Mouse (Mus musculus) heart, embryonic 15.5 days (tissue): Measurements from ENCODE around the gene Agt. TPM values are rescaled to one million over a fixed set of nuclear protein-coding genes. Genes with fewer than 3 reads are reported as not detected.
A peak's percentile ranks its signal among the peaks of the same experiment; 100 is the strongest.

Experiments used
- ATAC-seq: fragments of 200-750 bp; cut with Nextera tagmentation; replicated peaks from 2 replicates; pipeline ENCODE4 v1.8.0; 2017; ENCODE audit warnings: low read depth, moderate TSS enrichment; ENCODE audit not compliant: insufficient number of reproducible peaks, insufficient read depth, low FRiP score
- H3K27ac ChIP-seq: fragments of 300-500 bp; sonication (generic); 2 replicates; pipeline ENCODE4 v1.5.1; 2015; ENCODE audit warnings: mild to moderate bottlenecking, inconsistent platforms
- H3K27me3 ChIP-seq: fragments of 300-500 bp; sonication (generic); 2 replicates; pipeline ENCODE4 v1.6.1; 2015; ENCODE audit warnings: inconsistent platforms
- H3K36me3 ChIP-seq: fragments of 300-500 bp; sonication (generic); 2 replicates; pipeline ENCODE4 v1.6.1; 2015; ENCODE audit warnings: mild to moderate bottlenecking, inconsistent platforms
- H3K4me1 ChIP-seq: fragments of 300-500 bp; sonication (generic); replicated peaks from 2 replicates; pipeline ENCODE4 v1.6.1; 2015; ENCODE audit warnings: inconsistent platforms
- H3K4me2 ChIP-seq: fragments of 300-500 bp; sonication (generic); 2 replicates; pipeline ENCODE4 v1.6.1; 2015; ENCODE audit warnings: inconsistent platforms, mild to moderate bottlenecking, moderate library complexity
- H3K4me3 ChIP-seq: fragments of 300-500 bp; sonication (generic); 2 replicates; pipeline ENCODE4 v1.5.1; 2015; ENCODE audit warnings: mild to moderate bottlenecking, inconsistent platforms
- H3K9ac ChIP-seq: fragments of 300-500 bp; sonication (generic); 2 replicates; pipeline ENCODE4 v1.6.1; 2015; ENCODE audit warnings: mild to moderate bottlenecking, inconsistent platforms
- H3K9me3 ChIP-seq: fragments of 300-500 bp; sonication (generic); replicated peaks from 2 replicates; pipeline ENCODE4 v1.6.1; 2016; ENCODE audit warnings: inconsistent platforms
- WGBS: fragments of 180-500 bp; shearing (Covaris S2); methylation state at CpG from one replicate; pipeline ENCODE4 v1.1.7; 2015; ENCODE audit warnings: mixed read lengths; 5-methylcytosine and 5-hydroxymethylcytosine counted together
- polyA plus RNA-seq: library from polyadenylated mRNA; unstranded; fragments of >200 nt; fragmentation: Nextera tagmentation; extraction: Ambion mirVana; gene quantifications from 2 replicates; pipeline ENCODE4 v1.2.1, GENCODE M21; 2015

Agt gene
- polyA plus RNA-seq, 1 experiment from 2014 or later: 1.3 TPM

GRCm38 (mm10) chr8:124551011-124551661 lies 18.4 kb downstream of the Agt start:
- ATAC-seq: no peak
- H3K9ac ChIP-seq: no peak overlapping the region
- no peaks in the 10 kb centered on the region for H3K9me3 ChIP-seq
- peaks cover 1% of the 10 kb centered on the region; the same call in 1 of the 2 replicates for H3K4me1 ChIP-seq
- 91% methylated on average over 15 of the region's 15 CpGs for WGBS
- H3K4me2 ChIP-seq: no peak overlapping the region
- H3K36me3 ChIP-seq: peaks cover 63% of the 10 kb centered on the region
- no peak overlapping the region for H3K27ac ChIP-seq
- no peaks in the 10 kb centered on the region for H3K27me3 ChIP-seq
- H3K4me3 ChIP-seq: no peak overlapping the region

- Histone ChIP-seq H3K9ac (no peak overlapping the region), H3K27ac (no peak overlapping the region), H3K4me2 (no peak overlapping the region), H3K4me1 (no peaks in the 10 kb centered on the region), H3K36me3 (peaks cover 93% of the 10 kb centered on the region), H3K27me3 (no peaks in the 10 kb centered on the region), H3K4me3 (no peak overlapping the region), H3K9me3 (no peaks in the 10 kb centered on the region)
- ATAC-seq: no peak
- WGBS: 48% methylated on average over 1 of the region's 1 CpGs
Measured at GRCm38 (mm10) chr8:124548187-124548586, 21.3 kb downstream of the Agt start.

GRCm38 (mm10) chr8:124547269-124547668 lies 22.2 kb downstream of the Agt start:
- Histone ChIP-seq H3K36me3 (peaks cover 97% of the 10 kb centered on the region), H3K9ac (no peak overlapping the region), H3K4me3 (no peak overlapping the region), H3K27me3 (no peaks in the 10 kb centered on the region), H3K4me1 (no peaks in the 10 kb centered on the region), H3K9me3 (no peaks in the 10 kb centered on the region), H3K27ac (no peak overlapping the region), H3K4me2 (no peak overlapping the region)
- no peak for ATAC-seq
- 48% methylated on average over 11 of the region's 11 CpGs for WGBS

GRCm38 (mm10) chr8:124546815-124547214 lies 22.7 kb downstream of the Agt start:
- ATAC-seq: no peak
- no peak overlapping the region for H3K4me3 ChIP-seq
- no peak overlapping the region for H3K27ac ChIP-seq
- no peaks in the 10 kb centered on the region for H3K9me3 ChIP-seq
- no peaks in the 10 kb centered on the region for H3K4me1 ChIP-seq
- H3K36me3 ChIP-seq: peaks cover 97% of the 10 kb centered on the region
- no peak overlapping the region for H3K9ac ChIP-seq
- no peaks in the 10 kb centered on the region for H3K27me3 ChIP-seq
- 68% methylated on average over 7 of the region's 7 CpGs for WGBS
- no peak overlapping the region for H3K4me2 ChIP-seq

- H3K27me3 ChIP-seq: no peaks in the 10 kb centered on the region
- H3K9me3 ChIP-seq: no peaks in the 10 kb centered on the region
- ATAC-seq: no peak
- WGBS: 80% methylated on average over 6 of the region's 6 CpGs
- no peak overlapping the region for H3K27ac ChIP-seq
- H3K4me3 ChIP-seq: no peak overlapping the region
- no peaks in the 10 kb centered on the region for H3K4me1 ChIP-seq
- H3K9ac ChIP-seq: no peak overlapping the region
- H3K36me3 ChIP-seq: peaks cover 97% of the 10 kb centered on the region
- H3K4me2 ChIP-seq: no peak overlapping the region
Measured at GRCm38 (mm10) chr8:124546371-124546770, 23.1 kb downstream of the Agt start.

- no peaks in the 10 kb centered on the region for H3K9me3 ChIP-seq
- H3K4me1 ChIP-seq: no peaks in the 10 kb centered on the region
- H3K36me3 ChIP-seq: peaks cover 95% of the 10 kb centered on the region
- no peak for ATAC-seq
- no peaks in the 10 kb centered on the region for H3K27me3 ChIP-seq
- no peak overlapping the region for H3K27ac ChIP-seq
- H3K9ac ChIP-seq: no peak overlapping the region
- H3K4me3 ChIP-seq: no peak overlapping the region
- 87% methylated on average over 5 of the region's 5 CpGs for WGBS
- no peak overlapping the region for H3K4me2 ChIP-seq
Measured at GRCm38 (mm10) chr8:124543272-124543671, 26.2 kb downstream of the Agt start.

- no peak overlapping the region for H3K4me2 ChIP-seq
- no peak overlapping the region for H3K4me3 ChIP-seq
- ATAC-seq: no peak
- H3K36me3 ChIP-seq: peaks cover 91% of the 10 kb centered on the region
- H3K27me3 ChIP-seq: no peaks in the 10 kb centered on the region
- WGBS: 93% methylated on average over 4 of the region's 4 CpGs
- no peaks in the 10 kb centered on the region for H3K9me3 ChIP-seq
- H3K27ac ChIP-seq: no peak overlapping the region
- H3K4me1 ChIP-seq: no peaks in the 10 kb centered on the region
- H3K9ac ChIP-seq: no peak overlapping the region
Measured at GRCm38 (mm10) chr8:124542001-124542400, 27.5 kb downstream of the Agt start.

GRCm38 (mm10) chr8:124540906-124541305 lies 28.6 kb downstream of the Agt start:
- ATAC-seq: no peak
- H3K4me2 ChIP-seq: no peak overlapping the region
- no peak overlapping the region for H3K9ac ChIP-seq
- H3K27ac ChIP-seq: no peak overlapping the region
- no peaks in the 10 kb centered on the region for H3K4me1 ChIP-seq
- peaks cover 84% of the 10 kb centered on the region for H3K36me3 ChIP-seq
- H3K9me3 ChIP-seq: no peaks in the 10 kb centered on the region
- no peak overlapping the region for H3K4me3 ChIP-seq
- H3K27me3 ChIP-seq: no peaks in the 10 kb centered on the region
- WGBS: 92% methylated on average over 12 of the region's 12 CpGs

- Histone ChIP-seq H3K27me3 (no peaks in the 10 kb centered on the region), H3K4me3 (no peak overlapping the region), H3K27ac (no peak overlapping the region), H3K9me3 (no peaks in the 10 kb centered on the region), H3K36me3 (peaks cover 74% of the 10 kb centered on the region), H3K4me2 (no peak overlapping the region), H3K4me1 (0 out of 2 replicates have a peak, but pooled peaks cover 3% of the 10 kb centered on the region), H3K9ac (no peak overlapping the region)
- 80% methylated on average over 5 of the region's 5 CpGs for WGBS
- ATAC-seq: no peak
Measured at GRCm38 (mm10) chr8:124535451-124535850, 34.1 kb downstream of the Agt start.

- no peaks in the 10 kb centered on the region for H3K27me3 ChIP-seq
- no peak overlapping the region for H3K4me3 ChIP-seq
- H3K9me3 ChIP-seq: no peaks in the 10 kb centered on the region
- 0 out of 2 replicates have a peak, but pooled peaks cover 8% of the 10 kb centered on the region for H3K4me1 ChIP-seq
- no peak overlapping the region for H3K4me2 ChIP-seq
- peaks cover 62% of the 10 kb centered on the region for H3K36me3 ChIP-seq
- no peak overlapping the region for H3K27ac ChIP-seq
- no peak for ATAC-seq
- no peak overlapping the region for H3K9ac ChIP-seq
- WGBS: 90% methylated on average over 3 of the region's 3 CpGs
Measured at GRCm38 (mm10) chr8:124532626-124533025, 36.9 kb downstream of the Agt start.

GRCm38 (mm10) chr8:124530996-124531395 lies 38.5 kb downstream of the Agt start:
- H3K9ac ChIP-seq: no peak overlapping the region
- no peaks in the 10 kb centered on the region for H3K9me3 ChIP-seq
- no peak for ATAC-seq
- no peaks in the 10 kb centered on the region for H3K27me3 ChIP-seq
- H3K4me1 ChIP-seq: 0 out of 2 replicates have a peak, but pooled peaks cover 8% of the 10 kb centered on the region
- H3K36me3 ChIP-seq: peaks cover 71% of the 10 kb centered on the region
- H3K27ac ChIP-seq: no peak overlapping the region
- H3K4me2 ChIP-seq: no peak overlapping the region
- no peak overlapping the region for H3K4me3 ChIP-seq
- 59% methylated on average over 4 of the region's 4 CpGs for WGBS

GRCm38 (mm10) chr8:124530556-124530955 lies 39.0 kb downstream of the Agt start:
- 67% methylated on average over 7 of the region's 7 CpGs for WGBS
- ATAC-seq: no peak
- Histone ChIP-seq H3K9ac (0 out of 2 replicates have a peak overlapping the region, but pooled peaks have one; percentile 4), H3K4me3 (no peak overlapping the region), H3K27ac (no peak overlapping the region), H3K4me2 (no peak overlapping the region), H3K9me3 (no peaks in the 10 kb centered on the region), H3K27me3 (no peaks in the 10 kb centered on the region), H3K4me1 (0 out of 2 replicates have a peak, but pooled peaks cover 8% of the 10 kb centered on the region), H3K36me3 (peaks cover 71% of the 10 kb centered on the region)
